Mouse (Mus musculus) mouse embryonic stem cell (cell line): ENCODE results near the gene Atp1a2.

ENCODE experiments used
- in situ Hi-C, 2 experiments: fragments of 300-500 bp; cut with MboI; formaldehyde crosslinking; loops; 1 replicate in 1 of 2; 3 replicates in 1 of 2; pipeline ENCODE4 v1.14.3; 2019 to 2020; ENCODE audit warnings: low sequenced_read_pairs in 2 of 2, low pct_unique_long_range_greater_than_20kb in 1 of 2, mixed read lengths in 1 of 2; ENCODE audit not compliant: unreplicated experiment in 1 of 2

Gene Atp1a2

GRCm38 (mm10) chr1:172243547-172244205 lies 54.2 kb downstream of the Atp1a2 start:
- in situ Hi-C loops: loop anchor here in 1 of 2 experiments (25.0 kb wide), 1 partner anchor 431 kb away; no protein-coding TSS in a partner anchor

DNA sequence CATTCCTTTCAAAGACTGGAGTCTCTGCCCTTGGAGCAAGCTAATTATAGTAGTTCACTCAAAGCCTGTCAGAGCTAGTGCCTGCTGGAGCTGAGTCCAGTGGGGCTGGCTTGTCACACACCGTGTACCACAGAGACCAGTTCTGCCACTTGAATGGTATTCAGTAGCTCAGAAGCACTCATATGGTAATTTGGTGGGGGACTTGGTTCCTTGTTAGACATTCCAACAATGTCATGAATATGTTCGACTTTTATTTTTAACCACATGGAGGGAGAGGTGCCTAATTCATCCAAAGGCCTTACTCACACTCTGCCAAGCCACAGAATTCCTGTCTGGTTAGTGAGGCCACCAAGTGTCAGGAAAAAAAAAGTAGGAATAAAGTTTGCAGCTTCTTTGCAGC lies 55.5 kb downstream of the Atp1a2 start:
- in situ Hi-C loops: loop anchor here in 1 of 2 experiments (25.0 kb wide), 1 partner anchor 430 kb away; no protein-coding TSS in a partner anchor

DNA sequence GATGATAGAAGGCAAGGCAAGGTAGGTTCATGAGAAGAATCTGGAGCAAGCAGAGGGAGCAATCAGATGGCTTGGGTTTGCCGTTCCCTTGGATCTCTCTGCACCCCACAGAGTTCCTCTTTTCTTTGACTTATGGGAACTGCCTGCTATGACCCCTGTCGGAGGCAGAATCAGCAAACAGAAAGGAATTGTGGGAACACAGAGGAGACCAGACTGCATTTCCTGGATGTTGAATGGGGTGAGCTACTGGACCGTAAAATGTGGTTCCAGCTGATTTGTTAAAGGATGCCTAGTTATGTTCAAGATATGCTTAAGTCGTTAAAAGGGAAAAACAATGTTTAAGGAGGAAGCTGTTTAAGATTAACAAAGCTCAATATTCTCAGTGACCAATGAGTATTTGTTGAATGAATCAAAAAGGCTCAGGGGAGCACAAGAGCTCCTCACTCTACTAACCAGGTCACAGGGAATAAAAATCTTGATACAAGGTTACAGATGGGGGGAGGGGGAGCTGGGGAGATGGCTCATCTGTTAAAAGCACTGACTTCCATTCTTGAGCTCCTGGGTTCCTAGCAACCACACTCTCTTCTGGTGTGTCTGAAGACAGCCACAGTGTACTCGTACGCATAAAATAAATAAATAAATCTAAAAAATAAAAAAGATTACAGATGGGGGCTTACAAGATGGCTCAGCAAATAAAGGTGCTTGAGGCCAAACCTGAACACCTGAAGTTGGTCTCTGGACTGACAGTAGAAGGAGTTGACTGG lies 56.7 kb downstream of the Atp1a2 start:
- in situ Hi-C loops: loop anchor here in 1 of 2 experiments (25.0 kb wide), 1 partner anchor 429 kb away; no protein-coding TSS in a partner anchor

GRCm38 (mm10) chr1:172229215-172229614 lies 68.6 kb downstream of the Atp1a2 start:
- in situ Hi-C loops: loop anchor here in 1 of 2 experiments (25.0 kb wide), 1 partner anchor 417 kb away; no protein-coding TSS in a partner anchor

DNA sequence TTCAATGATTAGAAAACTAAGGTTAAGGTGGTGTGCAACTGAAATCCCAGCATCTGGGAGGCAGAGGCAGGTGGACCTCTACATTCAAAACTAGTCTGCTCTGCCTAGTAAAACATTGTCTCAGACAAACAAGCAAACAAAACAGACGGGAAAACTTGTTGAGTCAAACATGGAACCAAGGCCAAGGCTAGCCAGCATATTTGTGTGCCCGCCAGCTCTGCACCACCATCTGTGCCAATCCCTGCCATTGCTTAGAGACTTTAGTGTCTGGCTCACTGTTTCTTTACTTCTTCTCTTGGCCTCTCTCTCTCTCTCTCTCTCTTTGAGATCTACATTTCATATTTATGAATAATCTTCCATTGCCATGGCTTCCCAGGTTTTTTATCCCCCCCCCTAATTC lies 69.7 kb downstream of the Atp1a2 start:
- in situ Hi-C loops: loop anchor here in 1 of 2 experiments (25.0 kb wide), 1 partner anchor 416 kb away; no protein-coding TSS in a partner anchor
